Mouse (Mus musculus) hindbrain, embryonic 12.5 days (tissue): Measurements from ENCODE around the gene Gm26661. TPM values are rescaled to one million over a fixed set of nuclear protein-coding genes. Genes with fewer than 3 reads are reported as not detected.

ENCODE experiments used
- ATAC-seq: fragments of 200-750 bp; cut with Nextera tagmentation; 2 replicates; pipeline ENCODE4 v1.8.0; 2017; ENCODE audit warnings: moderate TSS enrichment; ENCODE audit not compliant: low FRiP score
- H3K27ac ChIP-seq: fragments of 300-500 bp; sonication (generic); 2 replicates; pipeline ENCODE4 v1.5.1; 2016; ENCODE audit warnings: mild to moderate bottlenecking
- H3K27me3 ChIP-seq: fragments of 300-500 bp; sonication (generic); 2 replicates; pipeline ENCODE4 v1.6.1; 2016; ENCODE audit warnings: mild to moderate bottlenecking
- H3K36me3 ChIP-seq: fragments of 300-500 bp; sonication (generic); 2 replicates; pipeline ENCODE4 v1.6.1; 2016; ENCODE audit warnings: mild to moderate bottlenecking
- H3K4me1 ChIP-seq: fragments of 300-500 bp; sonication (generic); 2 replicates; pipeline ENCODE4 v1.6.1; 2016
- H3K4me2 ChIP-seq: fragments of 300-500 bp; sonication (generic); replicated peaks from 2 replicates; pipeline ENCODE4 v1.6.1; 2016; ENCODE audit warnings: mild to moderate bottlenecking
- H3K4me3 ChIP-seq: fragments of 300-500 bp; sonication (generic); 2 replicates; pipeline ENCODE4 v1.5.1; 2016; ENCODE audit warnings: mild to moderate bottlenecking
- H3K9ac ChIP-seq: fragments of 300-500 bp; sonication (generic); 2 replicates; pipeline ENCODE4 v1.6.1; 2016; ENCODE audit warnings: mild to moderate bottlenecking, moderate library complexity
- H3K9me3 ChIP-seq: fragments of 300-500 bp; sonication (generic); replicated peaks from 2 replicates; pipeline ENCODE4 v1.6.1; 2016; ENCODE audit warnings: mild to moderate bottlenecking
- WGBS: fragments of 180-500 bp; shearing (Covaris S2); methylation state at CpG from one replicate; pipeline ENCODE4 v1.1.7; 2016; 5-methylcytosine and 5-hydroxymethylcytosine counted together
- polyA plus RNA-seq: library from polyadenylated mRNA; unstranded; fragments of >200 nt; fragmentation: Nextera tagmentation; extraction: Ambion mirVana; gene quantifications from 2 replicates; pipeline ENCODE4 v1.2.1, GENCODE M21; 2016

Gm26661 gene
- not detected in 2 replicates for polyA plus RNA-seq

- Histone ChIP-seq H3K4me1 (peaks cover 9% of the 10 kb centered on the region), H3K27ac (no peak within 1 kb of the TSS), H3K27me3 (peaks cover 4% of the 10 kb centered on the region), H3K36me3 (no peaks in the 10 kb centered on the region), H3K4me3 (peak within 1 kb of the TSS; percentile 39), H3K9ac (peak within 1 kb of the TSS; percentile 58), H3K9me3 (no peaks in the 10 kb centered on the region), H3K4me2 (peak within 1 kb of the TSS; percentile 82)
- ATAC-seq: peak; percentile 80
- WGBS: 2% methylated on average over 30 of the region's 30 CpGs
Measured at GRCm38 (mm10) chr14:7791532-7792159, at the start of gene Gm26661. Gene Gm26661, plus strand, starts transcription at chr14:7791587.

- Histone ChIP-seq H3K4me1 (no peaks in the 10 kb centered on the region), H3K4me2 (peak overlapping the region; percentile 50), H3K27me3 (no peaks in the 10 kb centered on the region), H3K9me3 (no peaks in the 10 kb centered on the region), H3K9ac (peak overlapping the region; percentile 32), H3K4me3 (no peak overlapping the region), H3K27ac (peak overlapping the region; percentile 71), H3K36me3 (no peaks in the 10 kb centered on the region)
- WGBS: 35% methylated on average over 11 of the region's 11 CpGs
- peak; percentile 91 for ATAC-seq
Measured at GRCm38 (mm10) chr14:7748944-7749763, 42.2 kb upstream of the Gm26661 start.

GRCm38 (mm10) chr14:7749764-7750089 lies 41.7 kb upstream of the Gm26661 start:
- 10% methylated on average over 4 of the region's 4 CpGs for WGBS
- Histone ChIP-seq H3K27me3 (no peaks in the 10 kb centered on the region), H3K36me3 (no peaks in the 10 kb centered on the region), H3K9me3 (no peaks in the 10 kb centered on the region), H3K9ac (peak overlapping the region; percentile 32), H3K27ac (peak overlapping the region; percentile 71), H3K4me3 (no peak overlapping the region), H3K4me2 (peak overlapping the region; percentile 50), H3K4me1 (no peaks in the 10 kb centered on the region)
- peak; percentile 92 for ATAC-seq

- Histone ChIP-seq H3K4me2 (no peak overlapping the region), H3K9me3 (no peaks in the 10 kb centered on the region), H3K27ac (no peak overlapping the region), H3K4me3 (no peak overlapping the region), H3K36me3 (no peaks in the 10 kb centered on the region), H3K9ac (no peak overlapping the region), H3K27me3 (no peaks in the 10 kb centered on the region), H3K4me1 (no peaks in the 10 kb centered on the region)
- WGBS: 15% methylated on average over 9 of the region's 9 CpGs
- peak; percentile 88 for ATAC-seq
Measured at GRCm38 (mm10) chr14:7765569-7766314, 25.6 kb upstream of the Gm26661 start.

- peak overlapping the region; percentile 42 for H3K27ac ChIP-seq
- peak; percentile 80 for ATAC-seq
- H3K27me3 ChIP-seq: no peaks in the 10 kb centered on the region
- no peaks in the 10 kb centered on the region for H3K36me3 ChIP-seq
- no peaks in the 10 kb centered on the region for H3K4me1 ChIP-seq
- WGBS: 44% methylated on average over 24 of the region's 24 CpGs
- H3K4me3 ChIP-seq: peak overlapping the region; percentile 40
- H3K9ac ChIP-seq: peak overlapping the region; percentile 36
- peak overlapping the region; percentile 48 for H3K4me2 ChIP-seq
- no peaks in the 10 kb centered on the region for H3K9me3 ChIP-seq
Measured at GRCm38 (mm10) chr14:7773714-7774389, 17.5 kb upstream of the Gm26661 start.

DNA sequence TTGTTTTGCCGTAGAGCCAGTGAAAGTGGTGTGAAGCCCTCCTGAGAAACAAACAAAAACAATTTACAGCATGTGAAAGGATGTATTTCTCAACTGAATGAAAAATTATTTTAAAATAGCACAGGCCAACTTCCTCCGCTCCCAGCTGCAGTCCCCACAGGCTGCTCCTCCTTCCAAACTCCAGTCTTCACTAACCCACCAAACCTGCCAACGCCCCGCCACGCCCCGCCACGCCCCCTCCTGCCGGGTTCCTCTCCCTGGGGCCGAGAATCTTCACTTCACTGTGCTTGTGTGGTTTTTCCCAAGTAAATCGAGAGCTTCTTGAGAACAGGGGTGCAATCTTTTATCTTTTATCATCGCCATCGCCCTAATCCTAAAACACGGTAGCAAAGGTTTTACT lies 5.3 kb upstream of the Gm26661 start:
- peaks cover under 1% of the 10 kb centered on the region for H3K4me1 ChIP-seq
- H3K27me3 ChIP-seq: no peaks in the 10 kb centered on the region; the same call in 1 of the 2 replicates
- H3K9ac ChIP-seq: no peak overlapping the region
- no peaks in the 10 kb centered on the region for H3K36me3 ChIP-seq
- H3K27ac ChIP-seq: no peak overlapping the region
- ATAC-seq: no peak
- WGBS: 48% methylated on average over 13 of the region's 13 CpGs
- H3K9me3 ChIP-seq: no peaks in the 10 kb centered on the region
- no peak overlapping the region for H3K4me2 ChIP-seq
- H3K4me3 ChIP-seq: no peak overlapping the region

DNA sequence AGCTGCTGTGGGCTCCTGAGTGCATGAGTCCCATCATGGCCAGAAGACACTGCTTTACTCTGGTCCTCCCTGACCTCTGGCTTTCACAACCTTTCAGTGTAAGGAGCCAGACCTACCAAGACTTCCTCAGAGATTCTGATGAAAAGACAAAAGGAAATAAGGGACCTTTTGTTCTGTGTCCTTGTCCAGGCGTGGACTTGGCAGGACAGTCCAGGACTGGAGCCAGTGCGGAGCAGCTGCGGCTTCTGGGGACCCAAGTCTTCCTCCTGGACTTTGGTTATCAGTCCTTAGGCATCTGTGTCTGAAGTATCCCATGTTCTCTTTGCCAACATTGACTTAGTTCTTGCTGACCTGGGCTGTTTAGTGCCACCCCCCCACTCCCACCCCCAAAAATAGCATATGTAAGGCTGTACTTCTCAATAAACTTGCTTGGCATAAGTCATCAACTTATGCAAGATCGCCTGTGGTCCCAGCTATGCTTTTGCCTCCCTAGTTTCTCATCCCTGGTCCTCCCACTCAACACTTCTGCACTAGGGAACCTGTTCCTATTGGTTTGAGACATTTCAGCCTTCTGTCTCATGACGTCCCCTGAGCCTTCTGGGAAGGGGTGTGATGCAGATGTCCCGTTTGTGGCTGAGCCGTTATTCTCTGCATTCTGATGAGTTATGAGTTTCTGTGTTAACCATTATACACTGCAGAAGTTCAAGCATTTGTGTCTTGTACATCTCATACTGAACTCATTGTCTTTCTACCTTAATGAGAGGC lies 1.9 kb upstream of the Gm26661 start:
- no peak overlapping the region for H3K4me3 ChIP-seq
- H3K9me3 ChIP-seq: no peaks in the 10 kb centered on the region
- H3K4me2 ChIP-seq: no peak overlapping the region
- H3K9ac ChIP-seq: no peak overlapping the region
- H3K4me1 ChIP-seq: peaks cover 9% of the 10 kb centered on the region
- no peak overlapping the region for H3K27ac ChIP-seq
- H3K27me3 ChIP-seq: peaks cover 4% of the 10 kb centered on the region
- H3K36me3 ChIP-seq: no peaks in the 10 kb centered on the region
- 81% methylated on average over 7 of the region's 7 CpGs for WGBS
- ATAC-seq: no peak

DNA sequence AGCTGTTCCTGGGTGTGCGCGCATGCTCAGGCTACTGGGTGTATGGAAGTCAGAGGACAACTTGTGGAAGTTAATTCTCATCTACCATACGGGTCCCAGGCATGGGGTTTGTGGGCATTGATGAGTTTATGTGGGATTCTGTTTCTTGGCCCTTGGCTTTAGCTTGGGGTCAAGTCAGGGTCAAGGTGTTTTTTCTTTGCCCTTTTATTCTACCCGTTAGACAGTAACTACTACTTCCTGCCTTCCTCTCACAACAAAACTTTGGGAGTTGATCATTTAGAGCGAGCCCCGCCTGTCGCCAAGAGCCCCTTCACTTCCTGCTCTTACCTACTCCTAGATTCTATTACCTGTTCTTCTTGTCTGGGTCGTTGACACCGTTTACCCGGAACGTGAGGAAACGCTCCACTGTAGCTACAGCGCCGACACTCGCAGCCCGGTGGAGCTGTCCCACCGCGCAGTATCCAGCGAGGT lies 291 bp upstream of the Gm26661 start:
- H3K4me2 ChIP-seq: peak overlapping the region; percentile 82
- WGBS: 14% methylated on average over 19 of the region's 19 CpGs
- ATAC-seq: peak; percentile 31; the same call in 1 of the 2 replicates

GRCm38 (mm10) chr14:7795961-7796360 lies 4.6 kb downstream of the Gm26661 start:
- no peak overlapping the region for H3K4me2 ChIP-seq
- H3K9me3 ChIP-seq: 0 out of 2 replicates have a peak, but pooled peaks cover 4% of the 10 kb centered on the region
- peaks cover 4% of the 10 kb centered on the region for H3K27me3 ChIP-seq
- H3K36me3 ChIP-seq: no peaks in the 10 kb centered on the region
- H3K27ac ChIP-seq: no peak overlapping the region
- WGBS: 89% methylated on average over 4 of the region's 4 CpGs
- no peak for ATAC-seq
- peaks cover 9% of the 10 kb centered on the region for H3K4me1 ChIP-seq
- H3K9ac ChIP-seq: no peak overlapping the region
- no peak overlapping the region for H3K4me3 ChIP-seq

More for the DNA sequence above, 291 bp upstream of the Gm26661 start:
- H3K9ac ChIP-seq: peak overlapping the region; percentile 58
- H3K9me3 ChIP-seq: no peaks in the 10 kb centered on the region
- H3K4me1 ChIP-seq: peaks cover 9% of the 10 kb centered on the region
- H3K27ac ChIP-seq: no peak overlapping the region
- peak overlapping the region; percentile 39 for H3K4me3 ChIP-seq
- H3K36me3 ChIP-seq: no peaks in the 10 kb centered on the region
- H3K27me3 ChIP-seq: peaks cover 4% of the 10 kb centered on the region

- H3K4me3 ChIP-seq: no peak overlapping the region
- no peak overlapping the region for H3K27ac ChIP-seq
- ATAC-seq: no peak
- no peaks in the 10 kb centered on the region for H3K27me3 ChIP-seq
- H3K4me1 ChIP-seq: no peaks in the 10 kb centered on the region
- no peaks in the 10 kb centered on the region for H3K36me3 ChIP-seq
- H3K9ac ChIP-seq: no peak overlapping the region
- H3K4me2 ChIP-seq: no peak overlapping the region
- H3K9me3 ChIP-seq: 0 out of 2 replicates have a peak, but pooled peaks cover 6% of the 10 kb centered on the region
Measured at GRCm38 (mm10) chr14:7800611-7801010, 9.2 kb downstream of the Gm26661 start.

GRCm38 (mm10) chr14:7801831-7802230 lies 10.4 kb downstream of the Gm26661 start:
- 10% methylated on average over 4 of the region's 4 CpGs for WGBS
- ATAC-seq: no peak
- no peak overlapping the region for H3K9ac ChIP-seq
- H3K4me1 ChIP-seq: no peaks in the 10 kb centered on the region
- no peaks in the 10 kb centered on the region for H3K27me3 ChIP-seq
- H3K9me3 ChIP-seq: 0 out of 2 replicates have a peak, but pooled peaks cover 6% of the 10 kb centered on the region
- H3K27ac ChIP-seq: no peak overlapping the region
- H3K4me3 ChIP-seq: no peak overlapping the region
- H3K36me3 ChIP-seq: no peaks in the 10 kb centered on the region
- H3K4me2 ChIP-seq: no peak overlapping the region
